Mouse (Mus musculus) bone marrow macrophage, adult 2 months (primary cell): ENCODE data around the gene Set. TPM values are rescaled to one million over a fixed set of nuclear protein-coding genes. Genes with fewer than 3 reads are reported as not detected.

Experiments used
- H3K27ac ChIP-seq: 2 replicates; pipeline ENCODE4 v1.5.1; 2012; ENCODE audit warnings: low read depth, low read length; ENCODE audit not compliant: insufficient read depth
- H3K4me1 ChIP-seq: 2 replicates; pipeline ENCODE4 v1.6.1; 2012; ENCODE audit warnings: low read length; ENCODE audit not compliant: control insufficient read depth, insufficient read depth
- H3K4me3 ChIP-seq: 2 replicates; pipeline ENCODE4 v1.5.1; 2012; ENCODE audit warnings: mild to moderate bottlenecking, low read length, moderate library complexity; ENCODE audit not compliant: insufficient read depth
- CTCF ChIP-seq: IDR thresholded peaks from 2 replicates; pipeline ENCODE4 v1.5.1; 2012; ENCODE audit warnings: low read depth, mild to moderate bottlenecking, low read length, moderate library complexity
- POLR2A ChIP-seq: IDR thresholded peaks from 2 replicates; pipeline ENCODE4 v1.6.1; 2012; ENCODE audit warnings: mild to moderate bottlenecking, low read depth, low read length, borderline replicate concordance
- polyA plus RNA-seq: library from polyadenylated mRNA; stranded (reverse); fragments of >200 nt; gene quantifications from 2 replicates; pipeline ENCODE4 v1.2.4, GENCODE M21; 2012; ENCODE audit not compliant: missing spikeins, insufficient read depth, insufficient read length

Set gene
- polyA plus RNA-seq, 1 experiment, result 173 TPM

DNA sequence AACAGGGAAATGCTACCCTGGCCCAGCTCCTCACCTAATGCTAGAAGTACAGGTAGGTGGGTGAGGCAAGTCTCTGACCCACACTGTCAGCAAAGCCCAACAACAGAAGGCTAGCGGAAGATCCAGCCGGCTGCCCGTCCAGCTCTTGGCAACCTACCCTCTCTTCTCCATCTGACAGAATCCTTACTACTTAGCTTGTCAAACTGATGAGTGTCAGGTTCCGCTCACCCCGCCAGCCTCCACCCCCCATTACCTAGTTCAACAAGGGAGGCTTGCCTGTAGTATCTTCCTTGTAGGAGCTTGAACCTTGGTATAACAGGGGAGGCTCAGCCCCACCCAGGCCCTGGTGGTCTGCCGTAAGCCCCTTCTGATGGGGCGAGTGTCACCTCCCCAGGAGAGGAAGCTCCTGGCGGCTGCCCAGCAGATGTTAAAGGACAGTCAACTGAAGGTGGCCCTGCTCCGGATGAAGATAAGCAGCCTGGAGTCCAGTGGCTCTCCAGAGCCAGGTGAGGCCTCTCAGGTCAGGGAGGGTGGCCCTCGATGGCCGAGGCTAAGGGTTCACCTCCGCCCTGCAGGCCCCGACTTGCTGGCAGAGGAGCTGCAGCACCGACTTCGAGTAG lies 23.1 kb downstream of the Set start:
- TF ChIP-seq CTCF (no peak), POLR2A (no peak)
- Histone ChIP-seq H3K27ac (no peak overlapping the region), H3K4me3 (no peak overlapping the region), H3K4me1 (peaks cover 13% of the 10 kb centered on the region)

DNA sequence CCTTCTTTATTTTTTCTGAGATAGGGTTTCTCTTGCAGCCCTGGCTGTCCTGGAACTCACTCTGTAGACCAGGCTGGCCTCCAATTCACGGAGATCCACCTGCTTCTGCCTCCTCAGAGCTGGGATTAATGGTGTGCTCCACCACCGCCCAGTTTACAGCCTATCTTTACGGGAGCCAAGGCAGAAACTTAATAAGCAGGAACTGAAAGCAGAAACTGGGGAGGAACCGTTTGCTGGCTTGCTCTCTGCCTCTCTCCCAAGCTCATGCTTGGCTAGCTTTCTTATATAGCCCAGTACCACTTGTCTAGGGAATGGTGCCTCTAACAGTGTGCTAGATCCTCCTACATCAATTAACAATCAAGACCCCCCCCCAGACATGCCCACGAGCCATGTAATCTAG lies 26.9 kb downstream of the Set start:
- no peak overlapping the region for H3K27ac ChIP-seq
- peaks cover 17% of the 10 kb centered on the region for H3K4me1 ChIP-seq
- no peak for TF ChIP-seq CTCF
- TF ChIP-seq POLR2A, result no peak
- H3K4me3 ChIP-seq, result no peak overlapping the region

DNA sequence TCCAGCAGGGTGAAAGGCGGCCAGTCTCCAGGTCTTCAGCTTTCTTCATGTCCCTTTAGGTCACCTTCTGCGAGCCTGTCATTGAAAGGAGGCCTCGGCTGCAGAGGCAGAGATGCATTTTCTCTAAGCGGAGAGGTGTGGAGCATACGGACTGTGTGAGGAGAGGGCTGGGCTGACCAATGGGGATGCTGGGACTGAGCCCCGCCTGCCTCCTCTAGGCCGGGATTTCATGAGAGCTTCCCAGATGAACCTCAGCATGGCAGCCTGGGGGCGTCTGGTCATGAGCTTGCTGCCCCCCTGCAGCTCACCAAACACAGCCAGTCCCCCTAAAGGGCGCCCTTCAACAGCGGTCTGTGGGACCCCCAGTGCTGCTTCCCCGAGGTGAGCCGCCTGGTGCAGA lies 27.5 kb downstream of the Set start:
- Histone ChIP-seq H3K27ac (no peak overlapping the region), H3K4me3 (no peak overlapping the region), H3K4me1 (peaks cover 17% of the 10 kb centered on the region)
- TF ChIP-seq CTCF, result no peak
- no peak for TF ChIP-seq POLR2A

DNA sequence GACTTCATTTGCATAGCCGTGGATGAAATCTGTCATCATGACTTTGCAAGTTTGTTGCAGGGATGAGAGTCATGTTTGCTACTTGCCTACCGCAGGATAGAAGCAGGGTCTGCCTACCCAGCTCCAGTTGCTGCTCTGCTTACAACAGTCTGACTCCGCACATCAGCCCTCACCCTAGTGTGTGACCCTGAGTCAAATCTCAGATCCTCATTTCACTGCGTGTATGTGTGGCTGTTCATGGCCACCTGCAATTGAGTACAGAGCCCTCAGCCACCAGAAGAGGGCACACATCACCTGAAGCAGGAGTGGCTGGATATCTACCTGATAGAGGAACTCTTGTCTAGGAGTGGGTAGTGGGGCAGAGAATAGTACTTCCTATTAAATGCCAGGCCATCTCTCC lies 30.1 kb downstream of the Set start:
- Histone ChIP-seq H3K4me1 (peaks cover 19% of the 10 kb centered on the region), H3K27ac (no peak overlapping the region), H3K4me3 (no peak overlapping the region)
- TF ChIP-seq CTCF (no peak), POLR2A (no peak)

DNA sequence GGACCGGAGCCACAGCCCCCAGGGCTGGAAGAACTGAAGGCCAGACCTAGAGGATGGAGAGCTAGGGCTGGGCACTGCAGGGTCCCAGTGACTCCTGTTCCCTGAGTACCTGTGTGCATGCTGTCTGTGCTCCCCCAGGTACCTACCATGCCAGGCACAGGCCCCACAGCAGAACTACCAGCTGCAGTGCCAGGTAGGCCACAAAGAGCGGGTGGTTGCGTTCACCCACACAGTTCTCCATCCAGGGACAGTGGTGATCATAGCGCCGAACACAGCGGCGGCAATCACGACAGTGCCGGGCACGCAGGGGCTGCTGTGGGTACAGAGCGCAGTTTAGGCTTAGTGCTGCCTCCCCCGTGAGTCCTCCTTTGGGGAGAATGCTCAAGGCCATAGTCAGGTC lies 34.3 kb downstream of the Set start:
- TF ChIP-seq CTCF (no peak), POLR2A (no peak)
- Histone ChIP-seq H3K4me3 (no peak overlapping the region), H3K4me1 (peaks cover 16% of the 10 kb centered on the region), H3K27ac (no peak overlapping the region)

DNA sequence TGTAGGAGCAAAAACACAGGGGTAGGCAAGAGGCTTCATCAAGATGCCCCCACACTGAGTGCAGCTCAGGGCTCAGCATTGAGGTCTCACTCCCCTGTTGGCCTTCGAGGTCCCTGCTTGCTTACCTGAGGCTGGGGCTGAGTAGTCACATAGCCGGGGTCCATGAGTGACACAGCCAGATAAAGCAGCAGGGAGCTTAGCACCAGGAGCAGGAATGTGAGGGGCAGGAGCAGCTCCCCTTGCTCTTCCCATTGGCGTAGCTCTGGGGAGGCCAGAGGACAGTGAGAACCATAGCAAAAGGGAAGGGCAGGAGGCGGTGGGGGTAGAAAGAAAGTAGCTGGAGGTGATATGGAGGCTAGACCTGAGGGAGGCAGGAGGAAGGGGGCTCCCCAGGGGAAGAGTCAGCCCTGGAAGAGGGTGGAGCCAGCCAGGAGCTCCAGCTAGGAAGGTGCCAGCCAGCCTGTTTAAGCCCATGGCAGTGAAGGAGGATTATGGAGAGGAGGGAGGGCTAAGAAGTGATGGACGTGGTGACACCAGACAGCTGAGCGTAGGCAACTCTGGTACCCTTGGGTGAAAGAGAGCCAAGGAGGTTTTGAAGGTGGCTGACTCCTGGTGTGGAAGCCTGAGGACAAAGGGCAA lies 35.2 kb downstream of the Set start:
- no peak overlapping the region for H3K27ac ChIP-seq
- H3K4me3 ChIP-seq, result peak overlapping the region; percentile 88
- TF ChIP-seq CTCF (0 out of 2 replicates have a peak, but pooled peaks have one; percentile 6), POLR2A (no peak)
- H3K4me1 ChIP-seq, result peaks cover 9% of the 10 kb centered on the region

DNA sequence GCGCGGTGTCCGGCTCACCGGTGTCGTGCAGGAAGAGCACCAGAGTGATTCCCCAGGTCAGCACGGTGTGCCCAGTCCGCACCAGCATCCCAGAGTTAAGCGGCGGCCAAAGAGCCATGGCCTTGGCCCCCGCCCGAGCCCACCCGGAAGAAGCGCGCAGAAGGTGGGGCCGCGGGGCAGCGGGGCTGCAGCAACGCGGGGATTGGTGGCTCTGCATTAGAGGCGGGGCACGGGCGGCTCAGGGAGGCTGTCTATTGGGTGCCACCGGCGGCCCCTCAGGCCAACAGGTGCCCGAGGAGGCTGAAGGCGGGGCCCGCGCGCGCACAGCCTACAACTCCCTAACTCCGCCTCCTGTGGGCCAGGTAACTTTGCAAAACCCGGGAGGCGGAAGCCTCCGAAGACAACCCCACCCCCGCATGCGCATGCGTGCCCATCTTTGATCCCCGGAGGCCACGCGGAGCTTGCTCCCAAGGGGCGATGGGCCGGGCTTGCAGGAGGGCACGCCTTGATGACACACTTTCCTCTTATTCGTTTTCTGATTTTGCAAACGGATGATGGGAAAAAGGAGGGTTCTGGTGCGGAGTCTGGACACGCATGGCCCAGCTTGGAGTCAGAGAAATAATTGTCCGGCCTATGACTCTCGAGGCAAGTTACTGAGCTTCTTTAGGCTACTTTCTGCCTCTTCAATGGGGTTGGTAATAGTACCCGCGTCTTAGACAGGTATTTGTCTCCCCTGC lies 36.5 kb downstream of the Set start, which contains the start of gene Zdhhc12:
Zdhhc12 (minus strand) TSS at position 178 of the 737 bp plus-strand sequence.
- H3K27ac ChIP-seq, result peak within 1 kb of the TSS; percentile 61
- peaks cover 9% of the 10 kb centered on the region for H3K4me1 ChIP-seq

DNA sequence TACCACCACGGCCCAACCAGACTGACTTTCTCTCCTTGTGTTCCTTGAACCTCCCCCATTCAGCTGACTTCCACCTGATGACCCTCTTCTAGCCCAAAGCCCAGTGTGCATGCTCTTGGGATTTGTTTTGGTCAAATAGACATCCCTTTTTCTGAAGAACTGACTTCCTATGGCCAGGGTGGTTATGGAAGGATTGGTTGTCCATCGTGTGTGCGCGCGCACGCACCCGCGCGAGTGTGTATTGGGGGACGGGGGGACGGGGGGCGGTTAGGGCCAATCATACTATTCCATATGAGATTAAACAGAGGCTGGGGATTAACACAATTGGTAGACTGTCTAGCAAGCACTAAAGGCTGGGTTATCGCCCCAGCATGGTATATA lies 37.0 kb downstream of the Set start:
- Histone ChIP-seq H3K4me1 (peaks cover 9% of the 10 kb centered on the region), H3K4me3 (peak overlapping the region; percentile 88), H3K27ac (peak overlapping the region; percentile 61)
- TF ChIP-seq CTCF, result no peak
- no peak for TF ChIP-seq POLR2A

More for the DNA sequence above, 36.5 kb downstream of the Set start, which contains the start of gene Zdhhc12:
- H3K4me3 ChIP-seq, result peak within 1 kb of the TSS; percentile 88
- TF ChIP-seq CTCF, result no peak
- TF ChIP-seq POLR2A, result peak; percentile 72; the same call in 1 of the 2 replicates

DNA sequence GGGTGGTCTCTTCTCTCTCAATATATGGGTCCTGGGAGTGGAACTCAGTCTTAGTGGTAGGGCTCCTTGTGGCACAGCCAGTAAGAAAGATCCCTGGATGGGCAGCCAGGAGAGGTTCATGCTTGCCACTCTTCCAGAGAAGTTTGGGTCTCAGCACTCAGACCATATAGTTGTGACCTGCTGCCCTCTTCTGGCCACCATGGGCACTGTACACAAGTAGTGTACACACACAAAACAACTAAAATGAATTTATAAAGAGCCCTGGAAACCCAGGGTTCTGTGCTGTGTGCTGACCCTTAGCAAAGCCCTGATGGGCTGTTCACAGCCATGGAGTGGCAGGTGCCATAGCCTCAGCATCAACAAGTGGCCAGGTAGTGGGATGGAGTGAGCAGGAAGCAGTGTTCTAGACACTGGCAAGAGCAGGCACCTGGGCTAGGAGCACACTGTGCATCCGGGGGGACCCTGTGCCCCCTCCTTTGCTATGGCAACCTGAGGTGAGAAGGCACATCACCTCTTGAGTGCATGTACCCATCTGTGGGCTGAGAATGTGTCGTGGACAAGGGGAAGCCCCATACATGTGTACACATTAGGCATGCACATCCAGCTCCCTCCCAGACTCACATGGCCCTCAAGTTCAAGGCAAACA lies 38.8 kb downstream of the Set start:
- TF ChIP-seq POLR2A, result no peak
- peak; percentile 29; the same call in 1 of the 2 replicates for TF ChIP-seq CTCF
- Histone ChIP-seq H3K4me3 (no peak overlapping the region), H3K27ac (no peak overlapping the region), H3K4me1 (peaks cover 9% of the 10 kb centered on the region)

DNA sequence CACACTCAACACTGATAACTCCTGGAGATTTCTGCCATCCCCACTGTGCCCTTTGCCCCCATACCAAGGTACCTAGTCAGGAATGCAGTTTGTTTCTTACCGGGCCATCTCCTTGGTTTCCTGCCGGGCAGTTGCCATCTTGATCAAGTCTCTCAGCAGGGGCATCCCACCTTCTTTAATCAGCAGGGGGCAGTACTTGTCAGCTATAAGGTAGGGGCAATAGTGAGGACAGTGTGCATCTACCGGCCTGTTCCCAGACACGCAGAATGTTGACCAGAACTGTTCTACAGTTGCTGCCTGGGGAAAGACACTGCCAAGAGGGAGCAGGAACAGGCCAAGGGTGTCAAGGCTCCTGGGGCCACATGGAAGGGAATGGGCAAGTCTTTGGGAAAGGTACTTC lies 43.0 kb downstream of the Set start:
- H3K27ac ChIP-seq, result no peak overlapping the region
- peaks cover under 1% of the 10 kb centered on the region; the same call in 1 of the 2 replicates for H3K4me1 ChIP-seq
- TF ChIP-seq CTCF (no peak), POLR2A (no peak)
- H3K4me3 ChIP-seq, result no peak overlapping the region
